Mouse (Mus musculus) adrenal gland, adult 18-20 months (tissue): ENCODE data around the gene Slc43a1. TPM values are rescaled to one million over a fixed set of nuclear protein-coding genes. Genes with fewer than 3 reads are reported as not detected.

ENCODE experiments used
- DNase-seq, 2 experiments: peaks; one replicate each; pipeline ENCODE4 v3.0.0; 2021 to 2022; ENCODE audit warnings: low spot score in 2 of 2
- total RNA-seq, 2 experiments: library from RNA; stranded (reverse); gene quantifications; 1 replicate in 1 of 2; 2 replicates in 1 of 2; pipeline ENCODE4 v1.2.3; 2021

The Slc43a1 gene
- total RNA-seq, 2 experiments from 2014 or later = 9.3 to 9.4 TPM

- DNase-seq = peak; percentile 37 to 62
These were observed 27.2 kb downstream of the Slc43a1 start for GRCm38 (mm10) chr2:84865616-84866571.

GRCm38 (mm10) chr2:84868521-84868943, 29.9 kb downstream of the Slc43a1 start:
- peak; percentile 42 to 64 for DNase-seq

GRCm38 (mm10) chr2:84868977-84869376, 30.3 kb downstream of the Slc43a1 start:
- no peak for DNase-seq

GRCm38 (mm10) chr2:84870623-84871160, 32.0 kb downstream of the Slc43a1 start:
- no peak for DNase-seq

- DNase-seq = peak; percentile 46 to 70
These were observed 33.6 kb downstream of the Slc43a1 start for GRCm38 (mm10) chr2:84872105-84872716.

GRCm38 (mm10) chr2:84875842-84876241, 37.2 kb downstream of the Slc43a1 start:
- no peak for DNase-seq

- DNase-seq = no peak
These were observed 41.9 kb downstream of the Slc43a1 start for GRCm38 (mm10) chr2:84880590-84880989.

GRCm38 (mm10) chr2:84882606-84883005, 44.0 kb downstream of the Slc43a1 start:
- DNase-seq = no peak

GRCm38 (mm10) chr2:84883084-84883483, 44.4 kb downstream of the Slc43a1 start:
- DNase-seq = no peak

GRCm38 (mm10) chr2:84883530-84883929, 44.9 kb downstream of the Slc43a1 start:
- no peak for DNase-seq

GRCm38 (mm10) chr2:84883942-84884341, 45.3 kb downstream of the Slc43a1 start:
- no peak for DNase-seq

GRCm38 (mm10) chr2:84884611-84885010, 46.0 kb downstream of the Slc43a1 start:
- DNase-seq = no peak

GRCm38 (mm10) chr2:84885084-84886055, 46.7 kb downstream of the Slc43a1 start:
- DNase-seq = no peak

GRCm38 (mm10) chr2:84886234-84886731, 47.6 kb downstream of the Slc43a1 start, which contains the start of gene Rtn4rl2:
TSS of gene Rtn4rl2 (minus strand) at chr2:84886710.
- no peak for DNase-seq

- no peak for DNase-seq
These were observed 48.2 kb downstream of the Slc43a1 start for GRCm38 (mm10) chr2:84886821-84887281.

GRCm38 (mm10) chr2:84887411-84888271, 49.0 kb downstream of the Slc43a1 start:
- DNase-seq = peak in 1 of 2 experiments; percentile 27

- DNase-seq = peak; percentile 58 to 70
These were observed 50.1 kb downstream of the Slc43a1 start for GRCm38 (mm10) chr2:84888657-84889315.

- DNase-seq = no peak
These were observed 50.8 kb downstream of the Slc43a1 start for GRCm38 (mm10) chr2:84889316-84890044.
